Mouse (Mus musculus) brain, embryonic 14.5 days (tissue): ENCODE data around the gene Snap23.

ENCODE experiments used
- CTCF ChIP-seq: fragments of 200-500 bp; IDR thresholded peaks from 2 replicates; pipeline ENCODE4 v1.5.1; 2012; ENCODE audit warnings: inconsistent platforms, mild to moderate bottlenecking, moderate library complexity, borderline replicate concordance; ENCODE audit not compliant: insufficient read depth, insufficient read length; ENCODE audit errors: extremely low read depth
- POLR2A ChIP-seq: fragments of 200-500 bp; IDR thresholded peaks from 2 replicates; pipeline ENCODE4 v1.6.1; 2012; ENCODE audit warnings: mild to moderate bottlenecking, inconsistent platforms, borderline replicate concordance; ENCODE audit not compliant: poor library complexity, insufficient read depth, insufficient read length, severe bottlenecking; ENCODE audit errors: extremely low read depth

DNA sequence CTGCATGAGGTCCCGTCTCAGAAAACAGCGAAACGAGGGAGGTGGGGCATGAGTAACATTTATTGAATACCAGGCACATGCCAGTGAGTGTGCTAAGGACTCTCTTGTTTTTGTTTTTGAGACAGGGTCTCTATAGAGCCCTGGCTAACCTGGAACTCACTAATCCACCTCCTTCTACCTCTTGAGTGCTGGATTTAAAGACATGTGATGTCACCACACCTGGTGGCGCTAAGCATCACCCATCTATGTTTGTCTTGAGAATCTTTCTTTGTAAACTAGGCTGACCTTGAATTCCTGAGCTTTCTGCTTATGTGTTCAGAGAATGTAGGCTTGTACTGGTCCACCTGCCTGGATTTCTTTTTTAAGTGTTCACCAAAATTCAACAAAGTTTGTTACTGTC is 10.3 kb downstream of the Snap23 start:
- TF ChIP-seq CTCF (no peak), POLR2A (no peak)
